Mouse (Mus musculus) E14TG2a.4 (cell line): ENCODE measurements around the gene Morc1.

Experiments
- CTCF ChIP-seq: conservative IDR thresholded peaks from 2 replicates; pipeline ENCODE4 v1.5.1; 2014; ENCODE audit warnings: low read length
- NANOG ChIP-seq: IDR thresholded peaks from 2 replicates; pipeline ENCODE4 v1.6.1; 2014; ENCODE audit warnings: borderline replicate concordance, low read length, mixed read lengths
- POU5F1 ChIP-seq: IDR thresholded peaks from 2 replicates; pipeline ENCODE4 v1.6.1; 2014; ENCODE audit warnings: low read length, borderline replicate concordance

DNA sequence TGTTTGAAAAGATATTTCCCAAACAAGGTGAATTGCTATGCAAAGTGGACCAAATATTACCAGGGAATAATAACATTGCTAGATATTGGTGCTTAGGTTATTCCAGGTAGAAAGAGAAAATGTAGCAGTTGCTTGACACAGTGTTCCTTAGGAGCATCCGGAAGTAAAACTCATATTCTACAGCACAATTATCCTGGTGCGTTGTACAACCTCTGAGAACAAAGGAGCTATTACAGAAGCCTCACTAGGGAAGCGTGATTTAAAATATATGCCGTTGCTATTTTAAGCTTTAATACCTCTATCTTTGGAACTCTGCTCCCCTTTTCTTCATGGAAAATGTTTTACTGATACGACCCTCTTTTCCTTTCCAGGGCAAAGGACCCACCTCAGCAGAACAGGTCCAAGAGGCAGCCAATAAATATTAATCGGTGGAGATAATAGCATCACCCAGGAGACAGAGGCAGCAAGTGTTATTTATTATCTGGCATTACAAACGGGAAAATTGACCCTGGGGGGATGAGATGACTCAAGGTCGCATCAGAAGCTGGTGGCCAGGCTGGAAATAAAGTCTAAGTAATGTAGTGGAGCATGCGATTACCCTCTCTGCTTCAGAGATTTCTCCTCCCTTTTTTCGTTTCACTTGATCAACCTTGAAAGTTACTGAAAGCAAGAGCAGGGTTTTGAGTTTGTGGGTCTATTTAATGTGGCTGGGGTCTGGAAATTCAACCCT, 25.2 kb upstream of the Morc1 start:
- TF ChIP-seq CTCF (no peak), POU5F1 (no peak), NANOG (no peak)
